Mouse (Mus musculus) erythroblast, adult 5-6 weeks (primary cell): ENCODE results near the gene Rab43. TPM values are rescaled to one million over a fixed set of nuclear protein-coding genes. Genes with fewer than 3 reads are reported as not detected.
"Not testable (repeated sequence)": the region's sequence is repeated elsewhere in the genome, so short reads cannot be mapped to it uniquely, and the experiment has no call there.

Source experiments
- ATAC-seq: replicated peaks from 2 replicates; pipeline ENCODE4 v1.8.0; 2016; ENCODE audit warnings: moderate number of reproducible peaks, mild to moderate bottlenecking, moderate TSS enrichment, inconsistent platforms; ENCODE audit not compliant: poor library complexity, low FRiP score, severe bottlenecking
- total RNA-seq, 2 experiments: library from RNA; stranded (forward) in 1 of 2; stranded (reverse) in 1 of 2; fragments of 150-400 nt in 1 of 2; fragments of 200-764, 138-1000 nt in 1 of 2; gene quantifications; 2 replicates each; pipeline versions ENCODE4 v1.2.3 to v1.2.4; 2015 to 2017; ENCODE audit warnings: low replicate concordance in 2 of 2

Gene Rab43
- total RNA-seq, 2 experiments from 2014 or later, result 173 to 219 TPM

GRCm38 (mm10) chr6:87788896-87789587, 22.9 kb downstream of the Rab43 start:
- 0 out of 2 replicates have a peak, but pooled peaks have one; percentile 7 for ATAC-seq

GRCm38 (mm10) chr6:87788266-87788895, 23.6 kb downstream of the Rab43 start:
- no peak for ATAC-seq

- ATAC-seq, result no peak
Measured at GRCm38 (mm10) chr6:87787108-87787890, 24.7 kb downstream of the Rab43 start.

GRCm38 (mm10) chr6:87786621-87787020, 25.3 kb downstream of the Rab43 start:
- ATAC-seq, result no peak

- no peak for ATAC-seq
Measured at GRCm38 (mm10) chr6:87784033-87784432, 27.9 kb downstream of the Rab43 start.

GRCm38 (mm10) chr6:87780546-87781301, 31.2 kb downstream of the Rab43 start:
- ATAC-seq, result no peak

GRCm38 (mm10) chr6:87779174-87780165, 32.5 kb downstream of the Rab43 start:
- no peak for ATAC-seq

GRCm38 (mm10) chr6:87778294-87779173, 33.4 kb downstream of the Rab43 start:
- ATAC-seq, result peak; percentile 16; the same call in 1 of the 2 replicates

GRCm38 (mm10) chr6:87777842-87778241, 34.1 kb downstream of the Rab43 start, which contains the start of gene Gp9:
Gp9 (plus strand) TSS chr6:87778072.
- no peak for ATAC-seq

- ATAC-seq, result peak; percentile 34
Measured at GRCm38 (mm10) chr6:87776663-87777062, 35.3 kb downstream of the Rab43 start.

- peak; percentile 91 for ATAC-seq
Measured at GRCm38 (mm10) chr6:87775588-87776245, 36.2 kb downstream of the Rab43 start.

- ATAC-seq, result no peak
Measured at GRCm38 (mm10) chr6:87774909-87775308, 37.1 kb downstream of the Rab43 start.

GRCm38 (mm10) chr6:87774466-87774865, 37.5 kb downstream of the Rab43 start:
- no peak for ATAC-seq

- ATAC-seq, result peak; percentile 87
Measured at GRCm38 (mm10) chr6:87770626-87771025, 41.3 kb downstream of the Rab43 start.

GRCm38 (mm10) chr6:87764296-87764695, 47.7 kb downstream of the Rab43 start:
- not testable (repeated sequence) for ATAC-seq

- ATAC-seq, result peak; percentile 93
Measured at GRCm38 (mm10) chr6:87763376-87764280, 48.3 kb downstream of the Rab43 start.
